Mouse (Mus musculus): ENCODE results near the gene Lman1l. TPM values are rescaled to one million over a fixed set of nuclear protein-coding genes. Genes with fewer than 3 reads are reported as not detected.

The Lman1l gene
- total RNA-seq, 1 experiment from 2014 or later, result not detected

GRCm38 (mm10) chr9:57646551-57647103, 26.1 kb upstream of the Lman1l start:
- ATAC-seq (replicated peaks; ENCODE audit: low read depth, poor library complexity, severe bottlenecking), result peak; percentile 61

DNA sequence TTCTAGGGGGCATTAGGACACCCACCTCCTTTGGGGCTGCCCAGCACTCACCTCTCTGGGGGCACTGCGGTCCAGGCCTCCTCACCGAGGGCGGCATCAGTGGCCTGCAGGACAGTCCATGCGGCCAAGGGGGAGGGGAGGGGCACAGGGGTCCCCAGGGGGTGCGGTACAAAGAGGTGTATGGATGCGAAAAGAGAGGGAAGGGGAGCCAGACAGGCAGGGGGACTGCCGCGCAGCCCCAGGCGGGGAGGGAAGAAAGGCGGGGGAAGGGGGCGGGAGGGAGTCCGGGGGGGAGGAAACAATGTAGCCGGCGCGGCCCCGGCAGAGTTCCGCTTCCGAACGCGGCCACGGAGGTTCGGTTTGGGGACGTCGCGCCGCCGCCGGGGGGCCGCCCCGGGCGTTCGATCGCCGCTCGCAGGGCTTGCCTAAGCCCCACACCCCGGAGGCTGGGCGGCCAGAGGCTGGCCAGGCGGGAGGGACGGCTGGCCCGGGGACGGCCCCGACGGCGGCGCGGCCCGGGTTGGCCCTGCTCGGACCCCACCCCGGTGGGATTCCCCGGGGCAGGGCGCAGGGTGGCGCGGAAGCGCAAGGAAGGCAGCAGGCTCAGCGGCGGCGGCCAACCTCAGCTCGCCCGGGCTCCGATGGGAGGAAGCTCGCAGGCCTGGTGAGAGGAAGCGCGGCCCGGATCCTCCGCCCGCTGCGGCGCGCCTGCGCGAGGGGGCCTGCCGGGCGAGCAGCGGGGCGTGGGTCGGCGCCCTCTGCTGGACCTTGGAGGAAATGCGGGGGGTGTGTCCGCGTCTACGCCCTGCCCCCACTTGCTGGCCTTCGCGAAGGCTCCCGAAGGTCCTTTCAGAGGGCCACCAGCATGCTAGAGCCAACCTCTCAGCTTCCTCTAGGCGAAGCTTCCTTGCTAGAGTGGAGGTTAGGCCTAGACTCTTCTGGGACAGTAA, 24.6 kb upstream of the Lman1l start:
- peak; percentile 49 for ATAC-seq (replicated peaks; ENCODE audit: low read depth, poor library complexity, severe bottlenecking)

GRCm38 (mm10) chr9:57644442-57644943, 23.9 kb upstream of the Lman1l start:
- no peak for ATAC-seq (replicated peaks; ENCODE audit: low read depth, poor library complexity, severe bottlenecking)

DNA sequence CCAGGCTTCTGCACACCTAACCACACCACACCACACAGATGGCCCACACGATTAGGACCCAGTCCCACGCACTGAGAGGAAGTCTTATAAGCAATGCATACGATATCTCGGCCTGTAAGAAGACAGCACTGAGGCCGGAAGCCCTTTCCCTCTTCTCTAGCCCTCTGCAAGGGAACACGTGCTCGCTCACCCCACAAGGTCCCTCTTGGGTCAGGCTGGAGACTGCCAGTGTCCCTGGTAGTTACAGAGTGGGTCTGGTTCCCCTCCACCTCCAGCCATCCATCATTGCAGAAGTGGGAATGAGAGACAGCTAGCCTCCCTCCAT, 23.2 kb upstream of the Lman1l start:
- peak; percentile 38 for ATAC-seq (replicated peaks; ENCODE audit: low read depth, poor library complexity, severe bottlenecking)

GRCm38 (mm10) chr9:57643169-57643855, 22.7 kb upstream of the Lman1l start:
- no peak for ATAC-seq (replicated peaks; ENCODE audit: low read depth, poor library complexity, severe bottlenecking)

- ATAC-seq (replicated peaks; ENCODE audit: low read depth, poor library complexity, severe bottlenecking), result no peak
Measured at GRCm38 (mm10) chr9:57641775-57642550, 21.4 kb upstream of the Lman1l start.

- ATAC-seq (replicated peaks; ENCODE audit: low read depth, poor library complexity, severe bottlenecking), result no peak
Measured at GRCm38 (mm10) chr9:57641022-57641421, 20.4 kb upstream of the Lman1l start.

- peak; percentile 70 for ATAC-seq (replicated peaks; ENCODE audit: low read depth, poor library complexity, severe bottlenecking)
Measured at GRCm38 (mm10) chr9:57640384-57640783, 19.8 kb upstream of the Lman1l start.

DNA sequence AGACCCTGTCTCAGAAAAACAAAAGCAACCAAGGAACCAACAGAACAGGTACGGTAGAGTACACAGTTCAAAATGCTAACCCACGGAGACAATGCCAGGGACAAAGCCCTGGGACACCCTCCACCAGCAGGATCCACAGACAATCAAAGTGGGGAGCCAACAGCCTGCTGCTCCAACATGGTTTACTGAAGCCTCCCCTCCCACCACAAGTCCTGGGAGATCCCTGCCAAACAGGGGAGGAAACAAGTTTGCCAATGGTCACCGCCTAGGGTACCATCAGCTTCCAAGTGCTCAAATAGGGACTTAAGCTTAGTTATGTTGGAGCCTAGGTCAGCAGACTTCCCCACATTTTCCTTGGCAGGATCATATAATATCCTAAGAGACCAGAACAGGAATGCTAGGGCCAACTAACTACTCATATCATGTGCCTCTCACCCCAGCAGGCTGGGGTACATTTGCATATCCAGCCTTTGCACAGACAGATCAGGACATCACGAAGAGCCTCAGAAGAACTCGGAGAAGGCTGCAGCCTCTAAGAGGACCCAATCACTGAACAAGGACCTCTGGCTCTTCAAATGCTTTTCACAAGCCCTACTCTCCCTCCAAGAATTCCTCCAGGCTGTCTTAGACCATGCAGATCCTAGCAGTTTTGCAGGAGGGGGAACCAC, 19.2 kb upstream of the Lman1l start:
- no peak for ATAC-seq (replicated peaks; ENCODE audit: low read depth, poor library complexity, severe bottlenecking)

- peak; percentile 37 for ATAC-seq (replicated peaks; ENCODE audit: low read depth, poor library complexity, severe bottlenecking)
Measured at GRCm38 (mm10) chr9:57638651-57639459, 18.3 kb upstream of the Lman1l start.

DNA sequence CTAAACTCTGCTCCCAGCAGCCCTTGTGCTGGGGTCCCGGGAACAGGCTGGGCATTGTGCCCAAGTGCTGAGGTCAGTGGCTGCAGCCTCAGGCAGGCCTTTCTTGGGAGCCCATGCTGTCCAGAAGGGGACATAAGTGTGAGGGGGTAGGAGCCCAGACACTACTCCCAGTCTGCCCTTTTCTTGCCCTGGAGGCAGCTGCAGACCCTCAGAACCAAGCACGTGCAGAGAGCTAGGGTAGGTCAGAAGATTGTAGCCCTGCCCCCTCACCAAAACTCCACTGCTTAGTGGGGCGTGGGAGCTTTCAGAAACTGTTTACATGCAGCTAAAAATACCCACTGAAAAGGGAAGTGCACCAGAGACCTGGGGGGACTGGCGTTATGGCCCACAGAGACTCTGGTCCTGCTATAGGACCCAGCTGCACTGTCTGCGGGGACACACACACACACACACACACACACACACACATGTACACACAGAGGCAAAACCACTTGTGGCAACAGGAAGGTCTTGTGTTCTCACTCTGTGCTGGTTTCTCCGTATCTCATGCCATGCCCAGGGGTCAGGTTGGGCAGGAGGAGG, 17.3 kb upstream of the Lman1l start:
- ATAC-seq (replicated peaks; ENCODE audit: low read depth, poor library complexity, severe bottlenecking), result peak; percentile 55

- ATAC-seq (replicated peaks; ENCODE audit: low read depth, poor library complexity, severe bottlenecking), result no peak
Measured at GRCm38 (mm10) chr9:57637272-57637671, 16.7 kb upstream of the Lman1l start.

- peak; percentile 43 for ATAC-seq (replicated peaks; ENCODE audit: low read depth, poor library complexity, severe bottlenecking)
Measured at GRCm38 (mm10) chr9:57633481-57634024, 13.0 kb upstream of the Lman1l start.

- ATAC-seq (replicated peaks; ENCODE audit: low read depth, poor library complexity, severe bottlenecking), result peak; percentile 57
Measured at GRCm38 (mm10) chr9:57629118-57629874, 8.7 kb upstream of the Lman1l start.

DNA sequence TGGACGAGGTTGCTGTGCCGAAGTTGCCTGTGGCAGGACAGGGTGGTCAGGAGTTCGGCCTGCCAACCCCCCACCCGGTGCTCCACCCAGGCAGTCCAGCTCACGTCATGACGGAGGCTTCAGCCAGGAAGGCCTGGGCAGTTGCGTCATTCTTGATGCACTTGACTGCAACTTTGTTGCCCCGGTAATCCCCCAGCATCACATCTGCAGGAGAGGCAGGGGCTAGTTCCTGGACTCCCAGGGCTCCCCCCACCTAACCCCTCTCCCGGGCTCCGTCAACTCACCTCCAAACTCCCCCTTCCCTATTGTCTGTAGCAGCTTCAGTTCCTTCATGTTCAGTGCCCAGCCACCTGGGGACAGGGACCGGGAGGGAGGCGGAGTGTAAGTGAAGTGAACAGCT, 8.1 kb upstream of the Lman1l start:
- ATAC-seq (replicated peaks; ENCODE audit: low read depth, poor library complexity, severe bottlenecking), result no peak

DNA sequence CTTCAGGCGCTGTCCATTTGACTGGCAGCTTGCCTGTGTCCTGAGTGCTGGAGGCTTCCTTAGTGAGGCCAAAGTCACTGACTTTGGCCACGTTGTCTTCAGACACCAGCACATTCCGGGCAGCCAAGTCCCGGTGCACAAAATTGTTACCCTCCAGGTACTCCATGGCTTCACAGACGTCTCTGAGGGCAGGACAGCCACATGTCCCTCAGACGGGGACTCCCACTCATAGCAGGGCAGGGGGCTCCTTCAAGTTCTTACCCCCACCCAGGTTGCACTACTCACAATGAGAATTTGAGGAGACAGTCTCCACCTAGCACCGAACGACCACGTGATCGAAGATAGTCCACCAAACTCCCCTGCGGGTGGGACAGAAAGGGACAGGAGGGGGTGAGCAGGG, 7.3 kb upstream of the Lman1l start:
- no peak for ATAC-seq (replicated peaks; ENCODE audit: low read depth, poor library complexity, severe bottlenecking)

GRCm38 (mm10) chr9:57627191-57627590, 6.6 kb upstream of the Lman1l start:
- no peak for ATAC-seq (replicated peaks; ENCODE audit: low read depth, poor library complexity, severe bottlenecking)

All from common myeloid progenitor, adult 5-6 weeks (primary cell).